Mouse (Mus musculus): ENCODE data around the gene Ogt. TPM values are rescaled to one million over a fixed set of nuclear protein-coding genes. Genes with fewer than 3 reads are reported as not detected.
A peak's percentile ranks its signal among the peaks of the same experiment; 100 is the strongest.

The Ogt gene
- polyA plus RNA-seq, 1 experiment from 2014 or later, result 141 TPM

DNA sequence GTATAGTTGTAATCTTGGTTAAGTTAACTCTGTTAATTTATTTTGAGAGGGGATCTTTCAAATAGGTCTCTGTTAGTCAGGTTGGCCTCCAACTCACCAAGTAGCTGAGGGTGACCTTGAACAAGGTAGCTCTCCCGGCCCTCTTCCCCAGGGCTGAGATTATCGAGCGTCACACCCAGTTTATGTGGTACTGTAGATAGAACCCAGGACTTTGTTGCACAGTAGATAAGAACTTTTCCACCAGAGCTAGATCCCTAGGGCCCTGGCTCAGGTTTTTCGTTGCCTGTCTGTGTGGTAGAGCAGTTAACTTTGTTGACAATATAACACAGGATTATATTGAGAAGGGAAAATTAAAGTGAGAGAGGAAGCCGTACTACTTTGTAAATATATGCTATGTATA is 6.8 kb downstream of the Ogt start:
- peaks cover 56% of the 10 kb centered on the region for H3K36me3 ChIP-seq (replicated peaks)
- H3K9me3 ChIP-seq, result no peaks in the 10 kb centered on the region
- H3K27me3 ChIP-seq (replicated peaks; ENCODE audit: low read depth, poor library complexity, severe bottlenecking), result peaks cover 16% of the 10 kb centered on the region; the same call in 1 of the 2 replicates
- H3K4me3 ChIP-seq, result no peak overlapping the region
- H3K27ac ChIP-seq (replicated peaks), result no peak overlapping the region
- no peak for DNase-seq (ENCODE audit: low spot score)
- no peaks in the 10 kb centered on the region for H3K4me1 ChIP-seq
- 86% methylated on average over 5 of the region's 5 CpGs for WGBS

GRCm38 (mm10) chrX:101695686-101696085 is 55.8 kb downstream of the Ogt start:
- H3K27ac ChIP-seq (replicated peaks), result no peak overlapping the region
- DNase-seq (ENCODE audit: low spot score), result no peak
- H3K4me1 ChIP-seq, result no peaks in the 10 kb centered on the region
- H3K9me3 ChIP-seq, result peaks cover 28% of the 10 kb centered on the region
- no peaks in the 10 kb centered on the region for H3K36me3 ChIP-seq (replicated peaks)
- WGBS, result 91% methylated on average over 27 of the region's 27 CpGs
- 0 out of 2 replicates have a peak, but pooled peaks cover 3% of the 10 kb centered on the region for H3K27me3 ChIP-seq (replicated peaks; ENCODE audit: low read depth, poor library complexity, severe bottlenecking)
- no peak overlapping the region for H3K4me3 ChIP-seq

DNA sequence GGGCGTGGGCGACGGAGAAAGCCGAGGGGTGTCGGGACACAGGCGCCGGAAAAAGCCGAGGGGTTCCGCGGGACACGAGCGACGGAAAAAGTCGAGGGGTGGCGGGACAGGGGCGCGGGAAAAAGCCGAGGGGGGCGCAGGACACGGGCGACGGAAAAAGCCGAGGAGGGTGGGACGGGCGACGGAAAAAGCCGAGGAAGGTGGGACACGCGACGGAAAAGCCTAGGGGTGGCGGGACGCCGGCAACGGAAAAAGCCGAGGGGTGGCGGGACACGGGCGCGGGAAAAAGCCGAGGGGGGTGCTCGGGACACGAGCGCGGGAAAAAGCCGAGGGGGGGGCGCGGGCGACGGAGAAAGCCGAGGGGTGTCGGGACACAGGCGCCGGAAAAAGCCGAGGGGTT is 57.7 kb downstream of the Ogt start:
- no peak for DNase-seq (ENCODE audit: low spot score)
- 0 out of 2 replicates have a peak, but pooled peaks cover 3% of the 10 kb centered on the region for H3K27me3 ChIP-seq (replicated peaks; ENCODE audit: low read depth, poor library complexity, severe bottlenecking)
- WGBS, result 71% methylated on average over 54 of the region's 54 CpGs
- H3K27ac ChIP-seq (replicated peaks), result no peak overlapping the region
- no peaks in the 10 kb centered on the region for H3K4me1 ChIP-seq
- H3K4me3 ChIP-seq, result no peak overlapping the region
- H3K9me3 ChIP-seq, result peaks cover 28% of the 10 kb centered on the region
- no peaks in the 10 kb centered on the region for H3K36me3 ChIP-seq (replicated peaks)

- DNase-seq (ENCODE audit: low spot score), result peak; percentile 20
- Histone ChIP-seq H3K27me3 (replicated peaks; ENCODE audit: low read depth, poor library complexity, severe bottlenecking) (0 out of 2 replicates have a peak, but pooled peaks cover 8% of the 10 kb centered on the region), H3K9me3 (peaks cover 28% of the 10 kb centered on the region), H3K27ac (replicated peaks) (no peak overlapping the region), H3K4me1 (no peaks in the 10 kb centered on the region), H3K4me3 (no peak overlapping the region), H3K36me3 (replicated peaks) (no peaks in the 10 kb centered on the region)
- WGBS, result 59% methylated on average over 23 of the region's 23 CpGs
These were observed 58.4 kb downstream of the Ogt start for GRCm38 (mm10) chrX:101698232-101698631.

DNA sequence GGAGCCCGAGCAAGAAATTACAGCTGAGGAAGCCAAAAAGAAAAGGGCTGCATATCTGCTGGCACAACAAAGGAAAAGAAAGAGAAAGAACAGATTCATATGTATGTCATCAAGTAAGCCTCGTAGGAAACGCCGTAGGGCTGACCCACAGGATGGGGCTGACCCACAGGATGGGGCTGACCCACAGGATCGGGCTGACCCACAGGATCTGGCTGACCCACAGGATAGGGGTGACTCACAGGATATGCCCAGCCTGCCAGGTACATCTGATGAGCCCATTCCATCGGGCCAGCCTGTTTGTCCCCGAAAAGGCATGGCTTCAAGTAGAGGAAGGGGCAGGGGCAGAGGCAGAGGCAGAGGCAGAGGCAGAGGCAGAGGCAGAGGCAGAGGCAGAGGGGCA is 65.3 kb downstream of the Ogt start:
- no peak for DNase-seq (ENCODE audit: low spot score)
- peaks cover 39% of the 10 kb centered on the region for H3K27me3 ChIP-seq (replicated peaks; ENCODE audit: low read depth, poor library complexity, severe bottlenecking)

DNA sequence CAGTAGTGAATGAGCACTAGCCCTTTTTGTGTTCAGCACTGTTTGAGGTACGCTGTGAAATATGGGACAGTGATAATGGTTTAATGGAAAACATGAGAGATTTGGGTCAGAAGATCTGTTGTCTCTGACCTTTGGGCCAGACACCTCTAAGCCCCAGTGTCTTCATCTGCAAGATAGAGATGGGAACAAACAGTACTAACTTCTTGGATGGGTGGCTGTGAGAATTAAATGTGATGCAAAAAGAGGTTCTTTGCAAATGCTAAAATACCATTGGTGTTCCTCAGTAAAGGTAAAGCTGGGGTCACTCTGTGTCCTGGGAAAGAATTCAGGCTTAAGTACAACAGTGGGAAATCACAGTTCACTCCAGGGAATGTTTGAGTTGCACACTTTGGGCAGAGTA is 80.5 kb downstream of the Ogt start:
- Histone ChIP-seq H3K27me3 (replicated peaks; ENCODE audit: low read depth, poor library complexity, severe bottlenecking) (peaks cover 64% of the 10 kb centered on the region), H3K36me3 (replicated peaks) (no peaks in the 10 kb centered on the region), H3K4me1 (no peaks in the 10 kb centered on the region), H3K27ac (replicated peaks) (no peak overlapping the region), H3K4me3 (no peak overlapping the region), H3K9me3 (no peaks in the 10 kb centered on the region)
- DNase-seq (ENCODE audit: low spot score), result no peak
- WGBS, result 58% methylated on average over 1 of the region's 1 CpGs

More for the DNA sequence above, 65.3 kb downstream of the Ogt start:
- H3K4me3 ChIP-seq, result no peak overlapping the region
- no peaks in the 10 kb centered on the region for H3K4me1 ChIP-seq
- WGBS, result 83% methylated on average over 7 of the region's 7 CpGs
- H3K9me3 ChIP-seq, result no peaks in the 10 kb centered on the region
- H3K36me3 ChIP-seq (replicated peaks), result no peaks in the 10 kb centered on the region
- no peak overlapping the region for H3K27ac ChIP-seq (replicated peaks)

DNA sequence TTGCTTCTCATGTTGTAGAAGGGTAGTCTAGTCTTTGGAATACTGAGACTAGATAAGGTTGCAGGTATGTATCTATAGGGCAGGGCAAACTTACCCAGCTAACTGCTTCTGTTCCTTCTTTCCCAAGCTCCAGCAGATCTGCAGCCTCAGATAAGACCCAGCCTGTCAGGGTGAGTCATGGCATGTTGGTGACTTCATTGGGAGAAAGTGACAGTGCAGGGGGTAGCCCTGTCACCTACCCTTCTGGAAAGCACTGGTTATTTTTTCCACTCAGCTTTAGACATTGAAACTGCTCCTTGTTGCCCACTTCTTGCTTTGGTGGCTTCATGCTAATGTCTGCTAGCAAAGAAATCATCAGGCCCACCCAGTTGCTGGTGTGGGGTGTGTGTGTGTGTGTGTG is 90.2 kb downstream of the Ogt start:
- Histone ChIP-seq H3K27me3 (replicated peaks; ENCODE audit: low read depth, poor library complexity, severe bottlenecking) (peaks cover 77% of the 10 kb centered on the region), H3K36me3 (replicated peaks) (no peaks in the 10 kb centered on the region), H3K4me3 (no peak overlapping the region), H3K27ac (replicated peaks) (no peak overlapping the region), H3K4me1 (no peaks in the 10 kb centered on the region), H3K9me3 (no peaks in the 10 kb centered on the region)
- DNase-seq (ENCODE audit: low spot score), result no peak

- Histone ChIP-seq H3K27me3 (replicated peaks; ENCODE audit: low read depth, poor library complexity, severe bottlenecking) (peaks cover 81% of the 10 kb centered on the region), H3K9me3 (no peaks in the 10 kb centered on the region), H3K4me1 (no peaks in the 10 kb centered on the region), H3K27ac (replicated peaks) (no peak overlapping the region), H3K4me3 (no peak overlapping the region), H3K36me3 (replicated peaks) (no peaks in the 10 kb centered on the region)
- no peak for DNase-seq (ENCODE audit: low spot score)
- 83% methylated on average over 12 of the region's 12 CpGs for WGBS
These were observed 92.8 kb downstream of the Ogt start for GRCm38 (mm10) chrX:101732644-101733043.

DNA sequence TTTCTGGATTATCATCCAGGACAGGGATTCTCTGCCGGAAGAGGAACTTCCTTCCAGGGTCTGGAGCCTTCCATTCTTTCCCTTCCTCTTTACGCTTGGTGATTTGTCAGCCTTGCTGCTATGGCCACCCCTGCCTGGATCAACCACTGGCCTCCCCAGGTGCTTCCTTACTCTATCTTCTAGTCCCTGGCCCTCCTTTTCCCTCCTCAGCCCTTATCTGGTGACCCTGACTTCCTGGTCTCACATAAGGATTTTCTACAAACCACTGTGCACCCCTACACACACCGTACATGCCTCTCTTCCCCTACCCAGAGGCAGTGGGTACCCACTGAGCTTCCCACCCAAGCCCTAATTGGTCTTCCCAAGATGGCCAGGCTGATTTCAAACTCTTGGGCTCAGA is 93.4 kb downstream of the Ogt start:
- H3K9me3 ChIP-seq, result no peaks in the 10 kb centered on the region
- no peaks in the 10 kb centered on the region for H3K36me3 ChIP-seq (replicated peaks)
- H3K27me3 ChIP-seq (replicated peaks; ENCODE audit: low read depth, poor library complexity, severe bottlenecking), result peaks cover 87% of the 10 kb centered on the region
- DNase-seq (ENCODE audit: low spot score), result no peak
- H3K27ac ChIP-seq (replicated peaks), result no peak overlapping the region
- WGBS, result 83% methylated on average over 3 of the region's 3 CpGs
- H3K4me3 ChIP-seq, result no peak overlapping the region
- no peaks in the 10 kb centered on the region for H3K4me1 ChIP-seq

DNA sequence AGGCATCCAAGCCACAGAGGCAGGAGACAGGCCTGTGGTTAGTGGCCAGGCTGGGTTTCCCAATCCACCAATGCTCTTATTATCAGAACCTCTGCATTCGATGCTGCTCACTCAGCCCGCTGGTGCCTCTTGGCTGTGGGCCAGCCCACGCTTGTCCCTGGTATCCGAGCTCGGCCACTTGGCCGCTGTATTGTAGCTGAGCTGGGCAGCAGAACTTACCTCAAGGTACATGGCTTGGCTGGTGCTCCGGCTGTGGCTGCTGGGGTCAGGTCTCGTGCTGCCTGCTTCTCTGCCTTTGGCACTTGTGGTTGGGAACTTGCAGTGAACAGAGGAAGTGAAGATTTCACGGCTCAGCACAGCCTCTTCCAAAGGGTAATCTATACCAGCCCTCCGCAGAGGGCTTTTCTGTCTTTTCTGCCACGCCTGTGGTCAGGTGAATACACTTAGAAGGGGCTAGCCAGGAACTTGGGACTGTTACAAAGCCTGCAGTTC is 94.0 kb downstream of the Ogt start, which contains the start of gene Cxcr3:
Gene Cxcr3 (minus strand): TSS at position 442 of the 492 bp plus-strand sequence.
- DNase-seq (ENCODE audit: low spot score), result peak; percentile 16

More for the DNA sequence above, 94.0 kb downstream of the Ogt start, which contains the start of gene Cxcr3:
- Histone ChIP-seq H3K9me3 (no peaks in the 10 kb centered on the region), H3K36me3 (replicated peaks) (no peaks in the 10 kb centered on the region), H3K27me3 (replicated peaks; ENCODE audit: low read depth, poor library complexity, severe bottlenecking) (peaks cover 93% of the 10 kb centered on the region), H3K27ac (replicated peaks) (no peak within 1 kb of the TSS), H3K4me1 (no peaks in the 10 kb centered on the region), H3K4me3 (no peak within 1 kb of the TSS)
- WGBS, result 67% methylated on average over 11 of the region's 11 CpGs

Other genes starting within 250 kb of the Ogt start
- 20.9 and 27.5 TPM in 2 replicates for gene Zmym3, start 219.2 kb upstream of the Ogt start, polyA plus RNA-seq (2016; fragmentation: Nextera tagmentation; extraction: Ambion mirVana)
- 646 and 656 TPM in 2 replicates for gene Nono, start 210.7 kb upstream of the Ogt start, polyA plus RNA-seq (2016; fragmentation: Nextera tagmentation; extraction: Ambion mirVana)
- 2.3 and 3.2 TPM in 2 replicates for gene Itgb1bp2, start 191.0 kb upstream of the Ogt start, polyA plus RNA-seq (2016; fragmentation: Nextera tagmentation; extraction: Ambion mirVana)
- 20.3 and 23.4 TPM in 2 replicates for gene Taf1, start 107.3 kb upstream of the Ogt start, polyA plus RNA-seq (2016; fragmentation: Nextera tagmentation; extraction: Ambion mirVana)
- gene Cxcr3, start 94.2 kb downstream of the Ogt start, polyA plus RNA-seq (2016; fragmentation: Nextera tagmentation; extraction: Ambion mirVana), result 0.11 and 0.14 TPM in 2 replicates
- 0.24 TPM in 1 of 2 replicates, not detected in the other for gene Gm4779, start 154.4 kb downstream of the Ogt start, polyA plus RNA-seq (2016; fragmentation: Nextera tagmentation; extraction: Ambion mirVana)
- gene 8030474K03Rik, start 154.6 kb downstream of the Ogt start, polyA plus RNA-seq (2016; fragmentation: Nextera tagmentation; extraction: Ambion mirVana), result not detected in 2 replicates
- 27.5 and 30.0 TPM in 2 replicates for gene Nhsl2, start 209.3 kb downstream of the Ogt start, polyA plus RNA-seq (2016; fragmentation: Nextera tagmentation; extraction: Ambion mirVana)

Measured in embryonic facial prominence, embryonic 10.5 days (tissue).